Mouse (Mus musculus) adrenal gland (tissue): Measurements from ENCODE around the gene Baz1a.

Experiments used
- intact Hi-C: fragments of 180-260 bp; cut with DNase I; formaldehyde crosslinking; loops from one replicate; pipeline ENCODE4 v1.15.1; 2025
- long read RNA-seq, 2 experiments: library from polyadenylated mRNA; unstranded; transcript quantifications; one replicate each; pipeline ENCODE4 v2.0.0; 2020; ENCODE audit warnings: borderline replicate concordance in 1 of 2; ENCODE audit not compliant: insufficient replicate concordance in 1 of 2

The Baz1a gene
- long read RNA-seq, experiment 1, partial matches to known transcripts = 2 of 2 reads
- long read RNA-seq, experiment 1, other reads (novel, unspliced or antisense) = 0 of 2 reads
- long read RNA-seq, experiment 2, partial matches to known transcripts = 4 of 6 reads
- long read RNA-seq, experiment 2, other reads (novel, unspliced or antisense) = 2 of 6 reads

DNA sequence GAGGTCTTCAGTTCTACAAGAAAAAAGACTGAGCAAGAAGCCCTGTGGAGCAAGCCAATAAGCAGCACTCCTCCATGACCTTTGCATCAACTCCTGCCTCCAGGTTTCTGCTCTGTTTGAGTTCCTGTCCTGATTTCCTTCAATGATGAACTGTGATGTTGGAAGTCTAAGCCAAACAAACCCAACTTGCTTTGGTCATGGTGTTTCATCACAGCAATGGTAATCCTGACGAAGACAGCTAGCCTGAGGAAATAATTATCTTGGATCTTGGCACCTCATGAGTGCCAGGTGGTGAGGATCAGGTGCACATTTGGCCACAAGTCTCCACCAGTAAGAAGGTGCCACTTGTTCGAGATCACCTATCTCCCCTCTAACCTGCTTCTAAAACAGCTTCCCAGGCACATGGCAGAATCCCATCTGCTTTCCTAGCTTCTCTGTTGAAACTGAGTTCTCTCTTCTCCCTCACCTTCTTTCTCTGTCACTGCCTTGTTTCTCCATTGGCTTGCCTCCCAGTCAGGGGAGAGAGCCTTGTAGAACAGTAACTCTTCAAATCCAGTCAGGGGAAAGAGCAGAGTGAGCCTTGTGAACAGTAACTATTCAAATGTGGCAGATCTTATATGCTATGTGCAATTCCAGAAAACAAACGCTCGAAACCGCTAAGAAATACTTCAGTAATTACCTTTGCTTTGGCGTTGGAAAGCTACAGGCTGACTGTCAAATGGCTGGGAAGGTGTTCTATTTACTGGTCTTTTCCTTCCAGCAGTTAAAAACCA is at the start of gene Baz1a:
Baz1a (minus strand) TSS at position 723 of the 773 bp plus-strand sequence.
- intact Hi-C loops = no loop called here

DNA sequence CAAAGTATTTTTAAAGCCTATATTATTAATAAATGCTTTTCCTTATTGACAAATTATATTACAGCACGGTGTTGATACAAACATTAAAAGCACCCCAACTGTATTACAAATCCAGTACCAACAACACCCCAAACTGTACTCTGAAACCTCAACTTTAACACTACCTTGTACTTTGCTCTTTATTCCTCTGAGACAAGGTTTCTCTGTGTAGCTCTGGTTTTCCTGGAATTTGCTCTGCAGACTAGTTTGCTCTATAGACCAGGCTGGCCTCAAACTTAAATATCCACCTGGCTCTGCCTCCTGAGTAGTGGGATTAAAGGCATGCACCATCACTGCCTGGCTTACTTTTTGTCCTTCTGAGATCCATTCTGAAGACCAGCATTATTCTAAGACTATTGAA is 48.0 kb upstream of the Baz1a start:
- intact Hi-C loops = no loop called here

DNA sequence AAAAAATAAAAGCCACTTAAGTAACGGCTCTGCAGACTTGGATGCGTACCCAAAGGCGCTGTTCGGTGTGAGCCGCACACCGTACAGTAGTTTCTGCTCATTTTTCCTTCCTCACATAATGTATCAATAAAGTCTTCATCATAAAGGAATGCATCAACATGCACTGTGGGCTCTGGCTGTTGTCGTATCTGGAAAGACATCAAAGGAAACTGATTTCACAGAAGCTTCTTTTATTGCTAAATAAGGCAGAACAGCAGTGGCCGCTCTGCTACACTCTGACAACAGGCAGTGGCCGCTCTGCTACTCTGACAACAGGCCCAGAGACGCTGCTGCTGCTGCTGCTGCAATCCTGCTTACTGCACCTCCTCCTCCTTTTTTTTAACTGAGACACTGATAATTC is 46.9 kb upstream of the Baz1a start:
- intact Hi-C loops = no loop called here

DNA sequence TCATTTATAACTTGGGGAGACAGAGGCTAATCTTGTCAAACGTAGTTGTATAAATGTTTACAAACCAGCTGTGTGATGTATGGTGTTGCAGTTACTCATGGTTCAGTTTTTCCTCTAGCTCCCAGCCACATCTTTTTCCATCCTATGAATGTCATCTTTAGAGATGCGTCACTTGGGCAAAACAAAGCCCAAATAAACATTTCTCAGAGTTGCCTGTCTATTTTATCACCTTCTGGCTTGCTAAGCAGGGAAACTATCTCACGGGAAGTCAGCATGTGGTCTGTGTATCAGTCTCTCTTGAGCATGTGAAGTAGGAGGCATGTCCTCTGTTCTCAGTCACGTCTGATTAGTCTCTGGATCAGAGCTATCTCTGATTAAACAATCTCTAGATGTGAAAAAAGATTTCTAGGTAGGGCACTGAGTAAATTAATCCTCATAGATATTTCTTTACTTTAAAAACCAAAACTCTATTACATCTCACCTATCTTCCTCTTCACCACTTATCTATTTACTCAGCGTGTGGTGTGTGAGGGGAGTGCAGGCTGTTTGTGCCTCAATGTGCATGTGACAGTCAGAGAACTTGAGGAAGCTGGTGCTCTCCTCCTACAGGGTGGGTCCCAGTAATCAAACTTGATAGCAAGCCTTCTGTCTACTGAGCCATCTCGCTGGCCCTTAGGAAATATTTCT is 46.2 kb upstream of the Baz1a start:
- intact Hi-C loops = no loop called here

DNA sequence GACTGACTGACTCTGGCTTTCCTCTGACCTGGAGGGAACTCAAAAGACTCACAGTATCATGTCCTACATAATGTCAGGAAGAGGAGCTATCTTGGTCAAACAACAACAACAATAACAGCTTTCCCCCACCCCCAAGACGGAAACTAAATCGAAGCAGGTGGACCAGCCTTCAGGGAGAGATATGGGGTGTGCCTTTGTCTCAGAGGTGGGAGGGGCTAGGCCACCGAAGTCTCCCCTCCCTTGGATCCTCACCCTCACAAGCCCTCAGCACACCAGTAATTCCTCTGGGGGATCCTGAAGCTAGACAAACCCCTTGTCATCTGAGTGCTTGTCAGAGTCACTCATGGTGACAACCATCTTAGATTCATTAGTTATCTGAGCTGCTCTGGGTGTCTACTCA is 45.7 kb upstream of the Baz1a start:
- intact Hi-C loops = no loop called here

DNA sequence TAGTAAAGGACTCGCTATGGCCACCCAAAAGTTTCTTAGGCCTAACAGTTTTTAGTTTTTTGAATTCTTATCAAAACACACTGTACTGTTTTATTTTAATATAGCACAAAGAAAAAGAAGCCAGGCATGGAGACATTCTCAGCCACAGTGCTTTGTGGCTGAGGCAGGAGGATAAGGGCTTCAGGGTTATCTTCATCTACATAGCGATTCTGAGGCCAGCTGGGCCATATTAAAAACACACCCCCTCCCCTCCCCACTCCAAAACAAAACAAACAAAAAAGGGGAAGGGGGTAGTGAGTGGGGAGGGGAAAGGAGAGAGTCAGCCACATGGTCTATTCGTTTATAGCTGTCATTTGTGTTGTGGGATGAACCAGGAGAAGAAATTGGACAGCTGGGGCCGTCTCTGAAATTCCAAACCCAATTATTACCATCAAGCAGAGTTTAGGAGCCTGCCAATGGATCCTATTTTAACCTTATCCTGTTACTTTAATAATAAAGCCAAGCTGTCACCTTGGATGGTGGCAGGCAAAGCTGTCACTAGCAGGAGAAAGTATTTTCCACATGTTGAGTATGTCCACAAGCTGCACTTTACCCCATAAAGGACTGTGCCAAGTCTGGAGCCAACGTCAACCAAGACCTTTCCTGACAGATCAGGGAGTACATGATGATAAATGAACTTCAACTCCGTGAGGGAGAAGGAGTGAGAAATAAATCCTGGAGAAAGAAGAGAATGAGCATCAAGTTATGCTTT is 44.9 kb upstream of the Baz1a start:
- intact Hi-C loops = no loop called here

DNA sequence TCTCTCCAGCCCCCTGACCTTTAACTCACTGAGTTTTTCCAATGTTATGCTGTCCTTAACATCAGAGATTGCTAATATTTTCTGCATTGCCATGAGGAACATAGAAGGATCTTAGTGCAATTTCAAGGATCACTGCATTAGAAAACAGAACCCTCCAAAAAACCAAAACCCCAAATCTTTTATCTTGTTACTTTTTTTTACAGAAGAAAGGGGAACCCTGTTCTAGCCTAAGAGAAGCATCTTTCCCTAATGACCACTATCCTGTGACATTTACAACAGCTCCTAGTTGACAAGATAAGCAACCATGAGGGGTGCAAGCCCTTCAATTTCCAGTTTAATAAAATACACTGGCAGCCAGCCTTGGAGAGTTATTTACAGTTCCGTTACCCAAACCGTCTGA is 42.6 kb upstream of the Baz1a start:
- intact Hi-C loops = no loop called here

DNA sequence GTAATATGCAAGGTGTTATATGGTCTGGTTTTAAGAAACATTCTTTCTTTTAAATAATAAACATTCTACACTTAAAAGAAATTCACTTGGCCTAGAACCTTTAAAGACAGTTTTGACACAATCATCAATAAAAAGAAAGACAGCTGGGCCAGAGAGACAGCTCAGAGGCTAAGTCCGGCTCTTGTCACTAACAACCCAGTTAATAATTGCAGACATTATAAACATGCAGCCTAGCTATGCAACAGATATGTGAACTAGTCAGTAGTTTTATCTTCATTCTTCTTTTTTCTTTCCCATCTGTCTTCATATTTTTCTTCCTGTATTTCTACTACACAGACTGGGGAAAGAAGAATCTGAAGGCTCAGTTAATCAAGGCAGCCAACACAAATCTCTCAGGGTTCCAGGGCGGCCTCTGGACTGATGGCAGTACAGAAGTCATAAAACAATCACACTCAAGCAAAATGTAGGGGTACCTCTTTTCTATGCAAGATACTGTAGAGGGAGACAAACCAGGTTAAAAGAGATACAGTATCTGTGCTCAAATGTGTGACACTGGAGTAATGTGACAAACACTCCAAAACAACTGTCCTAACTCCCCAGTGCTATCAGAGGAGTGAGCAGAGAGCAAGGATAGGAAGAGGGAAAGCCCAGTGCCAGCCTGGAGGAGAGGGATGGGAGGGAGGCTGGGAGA is 40.5 kb upstream of the Baz1a start:
- intact Hi-C loops = no loop called here

DNA sequence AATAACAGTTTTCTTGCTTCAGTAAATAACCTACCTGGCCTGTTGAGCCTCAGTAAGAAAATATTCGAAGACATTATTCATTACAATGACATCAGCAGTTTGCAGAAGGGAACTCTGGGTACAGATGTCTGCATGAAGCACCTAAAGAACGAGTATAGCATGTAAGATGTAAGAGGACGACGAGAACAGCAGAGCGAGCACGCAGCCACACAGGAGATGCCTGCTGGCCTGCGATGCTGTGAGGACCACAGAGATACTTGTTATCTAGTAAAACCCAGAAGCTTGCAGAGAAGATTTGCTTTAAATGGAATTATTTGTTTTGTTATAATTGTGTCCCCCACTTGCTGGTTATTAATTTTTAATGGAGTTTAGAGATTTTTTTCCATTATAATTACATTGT is 39.1 kb upstream of the Baz1a start:
- intact Hi-C loops = no loop called here

DNA sequence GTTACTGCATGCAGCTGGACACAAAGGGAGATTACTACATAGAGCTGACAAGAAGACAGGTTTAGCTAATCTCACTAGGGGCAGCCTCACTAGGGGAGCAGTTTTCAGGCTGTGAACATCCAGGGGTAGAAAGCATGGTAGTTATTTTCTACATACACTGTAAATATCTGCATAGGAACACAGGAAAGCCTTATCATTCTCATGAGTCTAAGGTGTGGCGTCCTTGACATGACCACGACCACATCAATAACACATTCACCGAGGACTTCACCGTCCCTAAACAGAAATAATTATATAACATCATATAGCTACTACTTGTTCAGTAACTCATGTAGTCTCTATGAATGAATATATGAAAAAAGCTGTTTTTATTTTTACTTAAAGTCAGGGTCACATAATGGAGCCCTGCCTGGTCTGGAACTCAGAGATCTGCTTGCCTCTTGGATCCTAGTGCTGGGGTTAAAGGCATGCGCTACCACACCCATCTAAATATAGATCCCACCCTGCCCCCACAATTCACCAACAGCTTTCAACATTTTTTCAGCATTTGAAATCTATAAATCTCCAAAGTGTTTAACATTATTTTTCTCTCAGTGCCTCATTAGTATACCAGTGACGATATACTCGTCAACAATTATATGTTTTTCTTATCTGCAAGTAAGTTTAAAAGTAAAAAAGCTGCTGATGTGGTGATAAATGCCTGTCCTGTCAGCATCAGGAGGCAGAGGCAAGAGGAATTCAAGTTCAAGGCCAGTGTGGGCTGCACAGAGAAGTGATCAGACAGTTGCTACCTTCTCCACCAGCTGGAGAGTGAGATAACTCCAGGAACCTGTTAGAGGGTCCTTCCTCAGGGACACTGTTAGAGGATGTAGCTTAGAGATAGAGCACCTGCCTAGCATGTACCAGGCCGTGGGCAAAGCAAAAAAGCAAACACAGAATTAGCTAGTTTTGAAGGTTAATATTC is 37.3 kb upstream of the Baz1a start:
- intact Hi-C loops = no loop called here

DNA sequence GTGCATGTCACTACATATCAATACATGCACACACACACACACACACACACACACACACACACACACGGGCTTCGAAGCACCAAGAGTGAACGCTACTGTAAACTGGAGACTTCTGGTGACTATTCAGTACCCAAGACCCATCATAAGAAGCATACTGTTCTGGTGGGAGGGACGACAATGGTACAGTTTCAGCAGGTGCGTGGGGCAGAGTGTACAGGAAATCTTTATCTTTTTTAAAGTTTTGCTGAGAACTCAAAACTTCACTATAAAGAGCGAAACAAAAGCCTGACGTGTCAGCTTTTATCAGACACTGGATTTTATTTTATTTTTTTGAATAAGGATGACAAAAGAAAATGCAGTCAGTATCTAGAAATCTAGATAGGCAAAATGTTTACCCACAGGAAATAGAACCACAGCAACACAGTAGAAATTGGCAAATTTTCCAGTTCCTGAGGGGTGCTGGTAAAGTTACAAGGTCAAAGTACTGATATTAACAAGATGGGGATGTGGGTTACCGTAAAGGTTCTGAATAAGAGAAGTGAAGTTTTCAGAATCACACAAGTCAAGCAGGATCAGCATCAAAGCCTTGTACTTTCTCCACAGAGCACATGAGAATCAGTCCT is 35.7 kb upstream of the Baz1a start:
- intact Hi-C loops = no loop called here

DNA sequence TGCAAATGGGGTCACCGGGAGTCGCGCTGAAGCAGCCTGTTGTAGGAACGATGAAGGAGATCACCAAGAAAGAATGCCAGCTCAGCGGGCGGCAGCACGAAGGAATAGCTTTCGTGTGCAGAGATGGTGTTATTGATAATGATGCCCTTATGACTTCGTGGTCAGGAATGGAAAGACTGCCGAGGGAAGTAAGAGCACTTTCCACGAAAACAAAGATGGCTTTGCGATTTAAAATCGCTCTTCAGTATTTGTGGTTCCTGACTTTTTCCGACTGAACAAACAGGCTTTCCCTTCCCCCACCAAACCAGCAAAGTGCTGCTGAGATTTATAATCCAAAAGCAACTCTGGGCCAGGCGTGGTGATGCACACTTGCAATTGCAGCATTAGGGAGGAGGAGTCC is 26.9 kb upstream of the Baz1a start:
- intact Hi-C loops = no loop called here

DNA sequence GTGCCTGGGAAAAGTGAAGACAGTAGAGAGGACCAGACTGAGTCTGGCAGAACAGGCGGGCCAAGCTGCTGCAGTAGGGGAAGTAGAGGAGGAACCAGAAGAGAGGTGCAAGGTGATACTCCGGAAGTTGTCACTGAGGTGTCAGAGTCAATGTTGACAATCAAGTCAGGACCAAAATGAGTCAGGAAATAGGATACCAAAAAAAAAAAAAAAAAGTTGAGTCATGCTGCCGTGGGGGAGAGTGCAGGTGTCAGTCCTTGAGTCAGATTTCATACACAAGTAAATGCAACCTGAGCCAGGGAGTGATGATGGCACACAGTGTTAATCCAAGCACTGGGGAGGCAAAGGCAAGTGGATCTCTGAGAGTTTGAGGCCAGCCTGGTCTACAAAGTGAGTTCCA is 12.9 kb upstream of the Baz1a start:
- intact Hi-C loops = no loop called here

DNA sequence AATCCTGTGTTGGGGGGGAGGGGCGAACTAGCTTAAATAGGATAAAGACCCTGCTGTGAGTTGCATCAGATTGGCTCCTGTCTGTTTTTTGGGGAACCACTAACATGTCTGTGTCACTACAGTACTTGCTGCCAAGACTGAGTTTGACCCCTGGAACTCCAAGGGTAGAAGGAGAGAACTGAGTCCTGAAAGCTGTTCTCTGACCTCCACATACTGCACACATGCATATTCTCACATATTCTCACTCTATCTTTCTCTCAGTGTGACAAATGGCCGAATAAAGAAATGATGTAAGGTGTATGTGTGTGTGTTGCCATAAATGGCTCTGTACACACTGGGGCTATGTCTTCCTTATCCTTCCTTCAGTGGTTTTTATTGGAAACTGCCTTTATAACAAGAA is 9.1 kb upstream of the Baz1a start:
- intact Hi-C loops = no loop called here

DNA sequence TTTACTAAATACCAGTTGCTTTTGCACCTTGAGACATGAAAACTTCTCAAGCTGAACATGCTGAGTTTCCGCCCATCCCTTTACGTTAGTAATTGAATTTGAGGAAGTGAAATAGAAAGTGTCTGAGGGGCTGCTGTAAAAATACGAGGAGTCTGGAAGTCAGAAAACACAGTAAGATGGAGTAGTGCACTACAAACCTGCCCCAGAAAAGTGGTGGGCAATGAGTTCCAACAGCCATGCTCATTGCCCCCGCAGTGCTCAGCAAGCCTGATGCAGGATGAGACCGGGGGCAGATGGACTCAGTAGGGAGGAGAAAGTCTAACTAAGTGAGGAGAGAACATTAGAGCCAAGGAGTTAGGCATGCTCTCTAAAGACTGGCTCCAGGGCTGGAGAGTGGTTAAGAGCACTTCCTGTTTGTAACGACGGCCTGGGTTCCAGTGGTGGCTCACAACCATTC is 5.3 kb upstream of the Baz1a start:
- intact Hi-C loops = no loop called here

DNA sequence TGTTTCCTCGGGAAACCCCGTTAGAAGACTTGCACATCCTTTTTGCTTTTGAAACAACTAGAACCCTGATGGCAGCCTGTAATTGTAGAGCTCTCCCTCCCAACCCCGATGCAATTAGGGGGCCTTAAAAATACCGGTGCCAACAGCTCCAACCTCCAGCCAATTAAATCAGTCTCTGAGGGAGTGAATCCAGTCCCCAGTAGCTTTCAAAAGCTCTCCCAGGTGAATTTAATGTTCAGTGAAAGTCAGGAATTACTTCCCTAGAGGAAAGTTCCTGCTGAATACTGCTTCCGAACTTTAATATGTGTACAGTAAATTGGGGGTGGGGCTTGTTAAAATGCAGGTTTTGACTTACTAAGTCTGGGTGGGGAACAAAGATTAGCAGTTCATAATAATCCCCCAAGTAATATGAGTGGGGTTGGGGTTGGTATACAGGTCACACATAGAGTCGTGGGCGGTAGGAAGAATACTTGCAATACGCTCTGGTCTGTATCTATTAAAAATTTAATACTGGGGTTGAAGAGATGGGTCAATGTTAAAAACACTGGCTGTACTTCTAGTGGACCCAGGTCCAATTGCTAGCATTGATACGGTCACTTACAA is 3.1 kb upstream of the Baz1a start:
- intact Hi-C loops = no loop called here

DNA sequence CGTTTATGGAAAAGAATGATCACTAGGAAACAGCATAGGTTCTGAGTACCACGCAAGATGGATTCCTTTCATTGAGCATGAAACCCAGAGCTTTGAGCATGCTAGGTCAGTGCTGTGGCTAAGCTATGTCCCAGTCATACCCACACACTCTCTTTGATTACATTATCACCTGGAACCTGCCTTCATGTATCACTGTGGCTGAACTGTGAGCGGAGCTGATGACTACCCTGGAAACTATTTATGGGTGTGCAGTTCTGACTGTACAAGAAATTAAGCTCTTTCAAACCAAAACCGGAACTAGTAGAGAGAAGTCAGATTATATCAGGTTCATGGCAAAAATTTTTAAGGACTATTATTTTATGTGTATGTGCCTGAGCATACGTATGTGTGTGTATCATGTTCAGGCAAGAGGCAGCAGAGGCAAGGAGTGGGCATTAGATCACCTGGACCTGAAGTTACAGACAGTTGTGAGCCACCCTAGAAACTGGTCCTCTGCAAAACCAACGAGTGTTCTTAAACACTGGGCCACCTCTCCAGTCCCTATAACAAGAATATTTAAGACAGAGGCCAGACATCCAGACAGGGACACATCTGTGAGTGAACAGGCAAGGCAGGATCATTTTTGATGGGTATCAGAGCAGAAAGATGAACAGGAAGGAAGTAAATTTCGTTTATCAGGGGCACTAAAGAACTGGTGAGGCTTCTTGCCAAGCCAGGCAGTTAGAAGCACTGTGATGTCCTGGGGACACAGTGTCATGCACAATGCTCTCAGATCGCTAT is 2.4 kb upstream of the Baz1a start:
- intact Hi-C loops = no loop called here

DNA sequence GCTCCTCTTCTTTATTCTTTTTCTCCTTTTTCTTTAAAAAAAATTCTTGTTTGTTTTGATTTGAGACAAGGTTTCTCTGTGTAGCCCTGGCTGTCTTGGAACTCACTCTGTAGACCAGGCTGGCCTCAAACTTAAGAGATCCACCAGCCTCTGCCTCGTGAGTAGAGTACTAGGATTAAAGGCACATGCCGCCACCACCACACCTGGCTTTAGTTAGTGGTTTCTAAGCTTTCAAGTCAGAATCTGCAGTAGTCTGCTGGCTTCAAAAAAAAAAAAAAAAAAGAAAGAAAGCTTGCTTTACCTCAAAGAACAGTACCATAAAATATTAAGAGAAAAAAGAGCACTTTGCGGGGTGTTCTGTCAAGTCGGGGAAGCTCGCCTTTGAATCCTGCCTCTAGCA is 1.3 kb upstream of the Baz1a start:
- intact Hi-C loops = no loop called here
